Mouse (Mus musculus): Measurements from ENCODE around the gene Sf3b4.

The Sf3b4 gene

DNA sequence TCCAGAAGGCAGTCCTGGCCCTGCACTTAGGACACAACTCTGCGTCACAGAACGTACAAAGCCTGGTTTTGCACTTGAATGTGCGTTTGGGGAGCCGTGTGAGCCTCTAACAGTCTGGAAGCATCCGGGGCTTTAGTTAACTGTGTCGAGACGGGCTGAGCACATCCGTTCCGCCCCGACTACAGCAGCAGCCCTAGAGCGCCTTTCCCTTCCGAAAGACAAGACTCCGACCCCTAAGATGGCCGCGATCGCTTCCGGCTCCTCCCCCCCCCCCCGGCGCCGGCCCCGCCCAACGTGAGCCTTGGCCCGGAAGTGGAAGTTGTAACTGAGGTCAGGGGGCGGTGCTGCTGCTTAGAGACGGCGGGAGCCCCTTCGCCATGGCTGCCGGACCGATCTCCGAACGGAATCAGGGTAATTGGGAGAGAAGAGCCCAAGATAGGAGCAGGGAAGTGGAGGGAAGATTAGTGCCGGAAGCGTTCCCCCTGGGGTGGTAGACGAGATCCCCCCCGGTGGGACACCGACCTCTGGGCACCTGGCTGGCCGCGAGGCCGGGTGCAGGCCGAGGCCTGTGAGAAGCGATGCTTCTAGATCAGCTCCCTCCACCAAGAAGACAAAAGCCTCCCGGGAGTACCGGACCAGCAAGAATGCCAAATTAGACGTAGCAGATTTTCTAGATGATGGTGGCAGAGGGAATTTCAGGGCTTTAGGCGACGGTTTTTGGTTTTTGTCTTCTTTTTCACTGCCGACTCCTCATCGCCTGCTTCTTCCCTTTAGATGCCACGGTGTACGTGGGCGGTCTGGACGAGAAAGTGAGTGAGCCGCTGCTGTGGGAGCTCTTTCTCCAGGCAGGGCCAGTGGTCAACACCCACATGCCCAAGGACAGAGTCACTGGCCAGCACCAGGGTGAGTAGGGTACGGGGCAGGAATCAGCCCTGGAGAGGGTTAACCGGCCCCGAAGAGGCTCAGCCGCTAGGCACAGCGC lies at the start of gene Sf3b4:
TSS of gene Sf3b4 (plus strand) at position 136 of the 982 bp plus-strand sequence.
- DNase-seq (ENCODE audit: low spot score), result peak; percentile 87

- no peak for DNase-seq (ENCODE audit: low spot score)
These were observed 47.9 kb upstream of the Sf3b4 start for GRCm38 (mm10) chr3:96124235-96124634.

DNA sequence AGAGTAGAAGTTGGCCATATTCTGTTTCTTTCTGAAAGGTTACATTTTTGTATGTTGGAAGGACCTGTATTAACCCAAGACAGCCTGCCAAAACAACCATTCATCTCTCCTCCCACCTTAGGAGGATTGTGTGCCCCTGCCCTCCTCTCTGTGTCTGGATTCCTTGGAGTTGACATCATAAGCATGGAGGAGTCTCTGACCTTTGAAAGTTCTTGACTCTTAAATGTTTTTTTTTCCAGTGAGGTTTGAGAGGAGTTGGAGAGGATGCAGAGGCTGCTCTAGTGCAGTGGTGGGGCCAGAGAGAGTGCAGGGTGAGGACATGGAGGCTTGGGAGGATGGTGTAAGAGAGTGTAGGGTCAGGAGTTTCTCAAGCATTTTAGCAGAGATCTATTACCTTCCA lies 44.0 kb upstream of the Sf3b4 start:
- DNase-seq (ENCODE audit: low spot score), result no peak

DNA sequence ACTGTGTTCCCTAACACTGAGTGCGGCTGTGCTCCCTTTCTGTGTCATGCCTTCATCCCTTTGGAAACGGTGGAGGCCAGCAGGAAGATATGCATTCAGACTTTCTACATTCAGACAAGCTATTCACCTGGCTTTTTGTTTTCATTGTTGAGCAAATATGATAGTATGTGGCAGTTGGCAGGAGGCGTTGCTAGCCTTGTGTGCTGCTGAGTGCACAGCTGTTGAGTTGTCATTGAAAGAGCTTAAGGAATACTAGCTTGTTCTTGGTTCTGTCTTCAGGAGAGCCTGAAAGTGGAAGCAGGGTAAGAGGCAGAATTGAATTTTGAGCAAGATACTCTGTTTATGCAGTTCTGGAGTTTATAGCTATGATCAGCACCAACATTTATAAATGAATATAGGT lies 39.7 kb upstream of the Sf3b4 start:
- no peak for DNase-seq (ENCODE audit: low spot score)

DNA sequence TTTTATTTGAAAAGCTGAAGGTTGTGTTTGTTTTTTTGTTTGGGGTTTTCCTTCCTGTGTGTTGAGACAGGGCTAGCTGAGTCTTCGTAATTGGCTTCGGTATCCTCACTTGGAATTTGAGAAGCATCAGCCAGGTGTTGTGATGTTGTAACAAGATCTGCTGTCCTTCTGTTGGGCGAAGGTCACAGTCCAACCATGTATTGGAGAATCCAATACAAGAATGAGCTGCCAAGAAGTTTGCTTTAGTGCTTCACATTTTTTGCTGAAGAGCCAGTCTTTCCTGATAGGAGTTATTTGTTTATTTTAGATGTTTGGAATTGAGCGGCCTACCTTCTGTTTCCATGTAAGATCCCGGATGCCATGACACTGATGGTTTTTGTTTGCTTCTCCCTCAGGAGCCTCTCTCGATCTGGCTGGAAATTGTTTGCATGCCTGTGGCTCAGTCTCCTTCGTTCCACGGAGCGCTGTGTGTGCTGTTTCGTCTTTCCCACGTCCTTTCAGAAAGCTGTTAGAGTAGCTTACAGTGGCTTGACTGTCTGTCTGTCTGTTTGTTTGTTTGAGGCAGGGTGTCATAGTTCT lies 38.7 kb upstream of the Sf3b4 start:
- no peak for DNase-seq (ENCODE audit: low spot score)

GRCm38 (mm10) chr3:96135011-96135410 lies 37.1 kb upstream of the Sf3b4 start:
- no peak for DNase-seq (ENCODE audit: low spot score)

- DNase-seq (ENCODE audit: low spot score), result no peak
These were observed 24.2 kb upstream of the Sf3b4 start for GRCm38 (mm10) chr3:96147950-96148349.

GRCm38 (mm10) chr3:96151836-96152235 lies 20.3 kb upstream of the Sf3b4 start:
- DNase-seq (ENCODE audit: low spot score), result no peak

DNA sequence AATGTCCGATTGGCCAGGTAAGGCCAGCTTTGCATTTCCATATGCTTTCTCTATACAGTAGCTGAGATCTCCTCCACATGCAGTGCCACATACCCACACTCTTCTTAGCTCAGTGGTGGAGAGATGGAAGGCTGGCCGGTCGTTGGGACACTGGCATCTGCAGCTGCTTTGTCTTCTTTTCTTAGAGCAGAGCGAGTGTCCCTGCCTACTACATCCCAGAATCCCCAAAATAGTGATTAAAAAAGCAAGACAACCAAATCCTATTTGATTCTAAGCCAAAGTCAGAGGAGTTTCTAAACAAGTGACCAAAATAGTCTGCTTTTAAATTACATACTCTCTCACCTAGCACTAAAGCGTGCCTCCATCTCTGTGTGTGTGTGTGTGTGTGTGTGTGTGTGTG lies 19.5 kb upstream of the Sf3b4 start:
- no peak for DNase-seq (ENCODE audit: low spot score)

- no peak for DNase-seq (ENCODE audit: low spot score)
These were observed 16.6 kb upstream of the Sf3b4 start for GRCm38 (mm10) chr3:96155501-96155900.

GRCm38 (mm10) chr3:96159820-96160219 lies 12.3 kb upstream of the Sf3b4 start:
- peak; percentile 21 for DNase-seq (ENCODE audit: low spot score)

DNA sequence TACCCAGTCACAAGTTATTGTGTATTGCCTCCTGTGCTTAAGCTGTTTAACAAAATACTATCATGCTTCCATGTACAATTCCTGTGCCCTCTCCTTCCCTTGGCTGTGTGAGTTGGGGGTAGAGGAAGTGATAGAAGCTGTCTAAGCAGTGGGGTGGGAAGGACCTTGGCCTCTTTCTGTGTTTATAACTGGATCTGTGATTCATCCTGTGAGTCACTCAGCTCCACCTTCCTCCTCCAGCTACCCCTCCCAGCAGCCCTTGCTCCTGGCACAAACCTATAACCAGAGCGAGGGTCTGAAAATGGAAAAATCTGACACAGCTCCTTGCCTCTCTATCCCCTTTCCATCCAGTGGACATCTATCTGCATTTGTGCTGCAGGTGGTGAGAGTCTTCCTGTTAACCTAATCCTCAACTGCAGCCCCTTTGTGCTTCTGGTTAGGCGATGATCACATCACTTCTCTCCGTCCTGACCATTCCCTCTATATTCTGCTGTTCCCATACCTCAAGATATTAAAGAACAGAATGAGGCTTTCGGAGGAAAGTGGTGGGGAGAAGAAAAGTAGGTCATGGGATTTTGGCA lies 11.8 kb upstream of the Sf3b4 start:
- peak; percentile 47 for DNase-seq (ENCODE audit: low spot score)

DNA sequence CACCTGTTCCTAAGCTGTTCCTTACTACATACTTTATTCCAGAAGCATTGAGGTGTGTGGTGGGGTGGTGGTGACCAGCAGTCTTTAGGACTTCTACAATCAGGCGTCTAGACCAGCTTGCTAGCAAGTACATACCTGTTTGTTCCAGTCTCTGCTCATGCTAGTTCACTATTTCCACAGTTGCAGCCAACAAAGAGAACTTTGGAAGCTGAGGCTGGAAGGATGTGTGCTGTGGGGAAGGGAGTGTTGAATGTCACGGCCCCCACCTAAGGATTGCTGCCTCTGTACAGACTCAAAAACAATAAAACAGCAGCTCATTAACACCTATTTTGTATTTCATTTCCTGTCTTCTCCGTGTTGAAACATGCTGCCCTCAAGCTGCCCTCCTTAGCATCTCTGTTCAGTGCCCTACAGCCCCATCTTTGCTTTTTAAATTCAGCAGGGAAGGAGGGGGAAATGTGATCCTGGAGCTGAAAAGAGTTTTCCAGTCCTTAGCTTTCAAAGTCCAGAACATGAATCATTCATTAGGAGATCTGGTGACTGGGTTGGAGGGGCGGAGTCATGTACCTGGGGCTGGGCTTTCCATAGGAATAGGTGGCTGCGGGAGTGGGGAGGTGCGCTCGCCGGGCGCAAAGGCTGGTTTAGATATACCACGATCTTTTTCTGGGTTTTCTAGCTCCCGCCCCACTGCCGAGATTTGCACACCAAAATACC lies 11.2 kb upstream of the Sf3b4 start:
- peak; percentile 52 for DNase-seq (ENCODE audit: low spot score)

- DNase-seq (ENCODE audit: low spot score), result peak; percentile 29
These were observed 10.0 kb upstream of the Sf3b4 start, which contains the start of gene Mtmr11 for GRCm38 (mm10) chr3:96161869-96162840. Gene Mtmr11, plus strand, starts transcription at chr3:96162004.

GRCm38 (mm10) chr3:96163040-96163439 lies 9.1 kb upstream of the Sf3b4 start:
- no peak for DNase-seq (ENCODE audit: low spot score)

- no peak for DNase-seq (ENCODE audit: low spot score)
These were observed 3.5 kb upstream of the Sf3b4 start for GRCm38 (mm10) chr3:96168466-96169158.

DNA sequence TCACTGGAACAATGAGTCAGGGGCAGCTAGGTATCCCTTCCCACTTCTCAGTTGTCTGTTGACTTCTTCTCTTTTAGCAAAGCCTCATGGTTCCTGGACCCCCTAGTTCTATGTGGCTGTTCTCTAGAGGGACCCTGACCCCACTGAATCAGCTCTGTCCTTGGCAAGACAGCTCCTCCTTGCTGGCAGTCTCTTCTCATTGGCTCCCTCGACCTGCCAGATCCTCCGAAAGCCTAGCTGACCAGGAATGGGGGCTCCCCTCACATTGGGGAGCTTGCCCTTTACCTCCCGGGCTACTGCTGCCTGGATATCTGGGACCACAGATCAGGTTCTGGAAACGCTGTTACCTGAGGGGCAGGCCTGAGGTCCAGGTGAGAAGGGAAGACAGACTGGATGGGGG lies 1.9 kb upstream of the Sf3b4 start:
- DNase-seq (ENCODE audit: low spot score), result no peak

GRCm38 (mm10) chr3:96170976-96171545 lies 1.1 kb upstream of the Sf3b4 start:
- DNase-seq (ENCODE audit: low spot score), result no peak

- DNase-seq (ENCODE audit: low spot score), result no peak
These were observed 442 bp upstream of the Sf3b4 start for GRCm38 (mm10) chr3:96171583-96172196.

DNA sequence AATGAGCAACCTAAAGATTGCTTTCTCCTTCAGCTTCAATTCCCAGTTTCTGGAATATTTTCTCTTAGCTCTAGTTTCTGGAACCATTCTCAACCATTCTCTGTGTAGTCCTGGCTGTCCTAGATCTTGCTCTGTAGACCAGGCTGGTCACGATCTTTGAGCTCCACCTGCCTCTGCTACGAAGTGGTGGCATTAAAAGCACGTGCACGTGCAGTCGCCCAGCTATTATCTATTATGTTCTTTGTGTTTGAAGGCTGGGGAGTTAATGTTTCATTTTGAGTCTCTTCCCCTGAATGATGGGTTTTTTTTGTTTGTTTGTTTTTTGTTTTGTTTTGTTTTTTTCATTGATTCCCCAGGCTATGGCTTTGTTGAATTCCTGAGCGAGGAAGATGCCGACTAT lies 1.1 kb downstream of the Sf3b4 start:
- DNase-seq (ENCODE audit: low spot score), result no peak
